Mouse (Mus musculus) neural tube, embryonic 12.5 days (tissue): Measurements from ENCODE around the gene Fgfr2. TPM values are rescaled to one million over a fixed set of nuclear protein-coding genes. Genes with fewer than 3 reads are reported as not detected.
"Not testable (repeated sequence)": the region's sequence is repeated elsewhere in the genome, so short reads cannot be mapped to it uniquely, and the experiment has no call there.

Source experiments
- ATAC-seq: fragments of 200-750 bp; cut with Nextera tagmentation; 2 replicates; pipeline ENCODE4 v1.8.0; 2017; ENCODE audit warnings: low read depth, mild to moderate bottlenecking, moderate TSS enrichment, moderate library complexity; ENCODE audit not compliant: low FRiP score
- H3K27ac ChIP-seq: fragments of 300-500 bp; sonication (generic); 2 replicates; pipeline ENCODE4 v1.5.1; 2016
- H3K27me3 ChIP-seq: fragments of 300-500 bp; sonication (generic); replicated peaks from 2 replicates; pipeline ENCODE4 v1.6.1; 2016; ENCODE audit warnings: mild to moderate bottlenecking
- H3K36me3 ChIP-seq: fragments of 300-500 bp; sonication (generic); 2 replicates; pipeline ENCODE4 v1.6.1; 2016; ENCODE audit warnings: mild to moderate bottlenecking
- H3K4me1 ChIP-seq: fragments of 300-500 bp; sonication (generic); 2 replicates; pipeline ENCODE4 v1.6.1; 2016
- H3K4me2 ChIP-seq: fragments of 300-500 bp; sonication (generic); replicated peaks from 2 replicates; pipeline ENCODE4 v1.6.1; 2016; ENCODE audit warnings: mild to moderate bottlenecking
- H3K4me3 ChIP-seq: fragments of 300-500 bp; sonication (generic); 2 replicates; pipeline ENCODE4 v1.5.1; 2016
- H3K9ac ChIP-seq: fragments of 300-500 bp; sonication (generic); 2 replicates; pipeline ENCODE4 v1.6.1; 2016; ENCODE audit warnings: mild to moderate bottlenecking
- H3K9me3 ChIP-seq: fragments of 300-500 bp; sonication (generic); 2 replicates; pipeline ENCODE4 v1.6.1; 2016; ENCODE audit warnings: mild to moderate bottlenecking
- WGBS: fragments of 180-500 bp; shearing (Covaris S2); methylation state at CpG from one replicate; pipeline ENCODE4 v1.1.7; 2016; 5-methylcytosine and 5-hydroxymethylcytosine counted together
- polyA plus RNA-seq: library from polyadenylated mRNA; unstranded; fragments of >200 nt; fragmentation: Nextera tagmentation; extraction: Ambion mirVana; gene quantifications from 2 replicates; pipeline ENCODE4 v1.2.1, GENCODE M21; 2016

Fgfr2 gene
- polyA plus RNA-seq, 1 experiment from 2014 or later, result 65.0 TPM

DNA sequence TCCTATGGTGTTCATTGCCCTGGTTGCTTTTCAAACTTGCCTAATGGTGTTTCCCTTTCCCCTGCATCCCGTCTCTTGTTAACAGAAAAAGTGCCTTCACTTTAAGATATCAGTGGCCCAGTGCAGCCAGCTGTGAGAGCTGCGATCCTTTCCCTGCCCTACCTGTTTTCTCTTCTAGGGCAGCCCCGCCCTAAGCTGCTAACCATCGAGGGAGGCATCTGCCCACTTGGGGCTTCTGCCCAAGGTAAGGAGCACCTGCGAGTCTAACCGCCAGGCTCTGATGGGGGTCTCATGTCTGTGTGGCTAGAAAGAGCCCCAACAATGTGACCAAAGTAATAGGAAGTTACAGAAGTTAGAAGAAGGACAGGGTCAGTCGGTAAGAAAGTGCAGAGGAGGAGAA is 1960.9 kb downstream of the Fgfr2 start:
- Histone ChIP-seq H3K4me3 (no peak overlapping the region), H3K27me3 (no peaks in the 10 kb centered on the region), H3K36me3 (no peaks in the 10 kb centered on the region), H3K9ac (no peak overlapping the region), H3K27ac (no peak overlapping the region), H3K4me2 (no peak overlapping the region), H3K9me3 (no peaks in the 10 kb centered on the region), H3K4me1 (no peaks in the 10 kb centered on the region)
- 78% methylated on average over 7 of the region's 7 CpGs for WGBS
- ATAC-seq, result no peak

DNA sequence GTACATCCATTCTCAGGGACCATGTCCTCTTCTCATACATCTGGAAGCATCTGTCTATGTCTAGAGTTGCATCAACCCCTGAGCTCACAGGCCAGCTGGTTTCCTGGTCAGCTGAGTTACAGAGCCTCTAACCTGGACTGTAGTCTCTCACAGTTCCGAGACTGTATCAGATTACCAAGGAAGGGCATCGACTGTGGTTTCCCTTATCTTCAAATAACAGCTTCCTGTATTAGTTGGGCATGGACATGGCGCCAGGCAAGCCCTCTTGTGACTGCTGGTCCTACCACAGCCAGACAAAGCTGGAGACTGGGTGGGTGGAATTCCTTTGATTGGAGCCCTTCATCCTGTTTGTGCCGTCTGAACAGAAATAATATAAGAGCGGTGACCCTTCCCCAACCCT is 1970.1 kb downstream of the Fgfr2 start:
- Histone ChIP-seq H3K4me2 (no peak overlapping the region), H3K4me1 (no peaks in the 10 kb centered on the region), H3K36me3 (no peaks in the 10 kb centered on the region), H3K27me3 (no peaks in the 10 kb centered on the region), H3K9ac (no peak overlapping the region), H3K4me3 (no peak overlapping the region), H3K9me3 (no peaks in the 10 kb centered on the region), H3K27ac (no peak overlapping the region)
- WGBS, result 85% methylated on average over 5 of the region's 5 CpGs
- no peak for ATAC-seq

- Histone ChIP-seq H3K27ac (no peak overlapping the region), H3K4me3 (no peak overlapping the region), H3K4me1 (no peaks in the 10 kb centered on the region), H3K4me2 (no peak overlapping the region), H3K27me3 (no peaks in the 10 kb centered on the region), H3K9me3 (no peaks in the 10 kb centered on the region), H3K36me3 (no peaks in the 10 kb centered on the region), H3K9ac (no peak overlapping the region)
- 90% methylated on average over 3 of the region's 3 CpGs for WGBS
- no peak for ATAC-seq
Measured at GRCm38 (mm10) chr7:131150179-131150578, 1973.0 kb downstream of the Fgfr2 start.

DNA sequence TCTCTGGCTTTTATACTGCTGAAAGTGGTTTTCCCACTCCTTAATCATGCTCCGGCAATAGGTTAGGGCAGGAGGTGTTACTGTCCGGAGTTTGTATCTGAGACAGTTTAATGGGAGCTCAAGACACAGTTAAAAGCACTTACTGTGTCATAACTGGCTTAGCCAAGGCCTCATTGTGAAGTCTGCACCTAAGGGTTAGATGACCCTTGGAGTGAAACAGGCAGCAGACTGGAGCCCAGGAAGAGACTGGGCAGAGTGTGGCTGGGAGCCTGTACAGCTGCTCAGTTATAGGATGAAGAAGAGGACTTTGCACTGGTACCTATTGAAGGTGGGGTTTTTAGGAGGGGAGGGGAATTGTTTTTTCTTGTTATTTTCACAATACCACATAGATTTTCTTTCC is 1976.9 kb downstream of the Fgfr2 start, which contains the start of gene 4933402N03Rik:
Gene 4933402N03Rik (minus strand): TSS at position 101 of the 400 bp plus-strand sequence.
- Histone ChIP-seq H3K4me2 (no peak within 1 kb of the TSS), H3K9ac (no peak within 1 kb of the TSS), H3K4me3 (no peak within 1 kb of the TSS), H3K27ac (no peak within 1 kb of the TSS), H3K36me3 (no peaks in the 10 kb centered on the region), H3K9me3 (no peaks in the 10 kb centered on the region), H3K27me3 (no peaks in the 10 kb centered on the region), H3K4me1 (no peaks in the 10 kb centered on the region)
- ATAC-seq, result no peak
- WGBS, result 95% methylated on average over 2 of the region's 2 CpGs

DNA sequence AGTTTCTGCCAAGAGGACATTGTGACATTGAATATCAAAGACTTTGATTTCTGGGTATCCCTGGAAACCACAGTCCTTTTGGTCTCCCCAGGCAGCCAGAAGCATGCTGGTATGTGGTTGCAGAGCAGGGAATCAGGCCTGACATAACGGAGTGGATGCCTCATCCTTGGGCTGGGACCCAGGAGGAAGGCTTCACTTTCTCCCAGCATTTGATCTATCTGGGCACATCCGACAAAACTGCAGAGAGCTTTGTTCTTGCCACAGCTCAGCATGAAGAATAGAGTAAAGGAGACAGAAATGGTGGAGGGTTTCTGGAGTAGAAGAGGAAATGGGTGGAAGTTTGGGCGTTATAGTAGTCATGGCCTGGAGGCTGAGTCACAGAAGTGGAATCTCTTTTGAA is 1990.0 kb downstream of the Fgfr2 start:
- WGBS, result 75% methylated on average over 3 of the region's 3 CpGs
- ATAC-seq, result no peak

DNA sequence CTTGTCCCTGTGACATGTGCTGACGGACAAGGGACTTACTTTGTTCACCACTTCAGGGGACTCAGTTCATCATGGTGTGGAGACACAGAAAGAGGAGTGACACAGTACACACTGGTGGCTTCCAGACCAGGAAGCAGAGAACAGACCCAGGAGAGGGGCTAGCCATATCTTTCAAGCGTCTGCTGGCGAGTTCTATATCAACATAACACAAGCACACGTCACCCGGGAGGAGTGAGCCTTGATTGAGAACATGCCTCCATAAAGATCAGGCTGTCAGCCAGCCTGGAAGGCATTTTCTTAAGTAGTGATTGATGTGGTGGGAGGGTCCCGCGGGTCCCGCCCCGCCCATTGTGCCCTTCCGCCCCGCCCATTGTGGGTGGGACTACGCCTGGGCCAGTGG is 1993.1 kb downstream of the Fgfr2 start:
- ATAC-seq, result no peak
- Histone ChIP-seq H3K4me1 (no peaks in the 10 kb centered on the region), H3K36me3 (no peaks in the 10 kb centered on the region), H3K9me3 (no peaks in the 10 kb centered on the region), H3K4me3 (no peak overlapping the region), H3K27me3 (no peaks in the 10 kb centered on the region), H3K9ac (no peak overlapping the region), H3K27ac (no peak overlapping the region), H3K4me2 (no peak overlapping the region)
- 63% methylated on average over 12 of the region's 12 CpGs for WGBS

More for the DNA sequence above, 1990.0 kb downstream of the Fgfr2 start:
- no peaks in the 10 kb centered on the region for H3K9me3 ChIP-seq
- no peaks in the 10 kb centered on the region for H3K4me1 ChIP-seq
- no peaks in the 10 kb centered on the region for H3K36me3 ChIP-seq
- no peak overlapping the region for H3K4me3 ChIP-seq
- H3K4me2 ChIP-seq, result no peak overlapping the region
- no peak overlapping the region for H3K9ac ChIP-seq
- H3K27me3 ChIP-seq, result no peaks in the 10 kb centered on the region
- no peak overlapping the region for H3K27ac ChIP-seq

- Histone ChIP-seq H3K4me1 (no peaks in the 10 kb centered on the region), H3K36me3 (no peaks in the 10 kb centered on the region), H3K9me3 (no peaks in the 10 kb centered on the region), H3K27ac (no peak overlapping the region), H3K9ac (no peak overlapping the region), H3K27me3 (no peaks in the 10 kb centered on the region), H3K4me2 (no peak overlapping the region), H3K4me3 (no peak overlapping the region)
- 94% methylated on average over 2 of the region's 2 CpGs for WGBS
- ATAC-seq, result no peak
Measured at GRCm38 (mm10) chr7:131122210-131122807, 2000.8 kb downstream of the Fgfr2 start.

DNA sequence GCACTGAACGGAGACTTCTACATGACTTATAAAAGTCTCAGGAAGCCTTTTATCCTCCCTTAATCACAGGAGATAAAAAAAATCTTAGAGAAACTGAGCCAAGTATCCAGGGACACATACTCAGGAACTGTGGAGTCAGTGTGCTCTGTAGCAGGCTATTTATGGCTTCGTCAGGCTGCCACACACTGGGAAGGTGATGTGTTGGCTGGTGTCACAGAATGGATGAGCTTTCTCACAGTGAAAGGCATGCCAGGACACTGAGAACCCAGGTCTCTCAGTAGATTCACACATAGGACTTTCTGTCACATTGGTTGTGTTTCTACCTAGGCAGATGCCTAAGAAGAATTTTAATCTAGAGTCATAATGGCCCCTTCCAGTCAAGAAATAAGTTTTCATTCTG is 2008.7 kb downstream of the Fgfr2 start:
- Histone ChIP-seq H3K4me1 (no peaks in the 10 kb centered on the region), H3K9ac (no peak overlapping the region), H3K36me3 (no peaks in the 10 kb centered on the region), H3K4me2 (no peak overlapping the region), H3K27me3 (no peaks in the 10 kb centered on the region), H3K4me3 (no peak overlapping the region), H3K27ac (no peak overlapping the region), H3K9me3 (no peaks in the 10 kb centered on the region)
- WGBS, result 80% methylated on average over 2 of the region's 2 CpGs
- no peak for ATAC-seq

DNA sequence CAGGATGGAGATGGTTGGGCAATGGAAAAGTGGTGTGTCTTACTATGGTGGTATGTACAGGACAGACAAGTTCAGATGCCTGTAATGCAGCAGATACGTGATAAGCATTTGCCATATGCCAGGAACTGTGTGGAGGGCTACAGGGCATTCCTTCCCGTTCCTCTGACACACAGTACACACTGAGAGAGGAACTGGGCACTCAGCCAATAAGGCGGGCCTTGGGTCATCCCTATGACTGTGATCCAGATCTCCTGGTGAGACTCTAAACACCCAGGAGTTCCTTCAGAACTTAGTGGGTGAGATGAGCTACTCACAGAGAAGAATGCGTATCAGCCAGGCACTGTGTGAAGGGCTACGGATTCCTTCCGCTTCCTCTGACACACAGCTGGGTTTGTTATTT is 2009.5 kb downstream of the Fgfr2 start:
- ATAC-seq, result no peak
- H3K4me2 ChIP-seq, result no peak overlapping the region
- no peak overlapping the region for H3K9ac ChIP-seq
- no peak overlapping the region for H3K27ac ChIP-seq
- no peaks in the 10 kb centered on the region for H3K27me3 ChIP-seq
- WGBS, result 77% methylated on average over 6 of the region's 6 CpGs
- H3K36me3 ChIP-seq, result no peaks in the 10 kb centered on the region
- no peaks in the 10 kb centered on the region for H3K4me1 ChIP-seq
- no peak overlapping the region for H3K4me3 ChIP-seq
- H3K9me3 ChIP-seq, result no peaks in the 10 kb centered on the region

- H3K9me3 ChIP-seq, result no peaks in the 10 kb centered on the region
- no peaks in the 10 kb centered on the region for H3K36me3 ChIP-seq
- no peak overlapping the region for H3K4me3 ChIP-seq
- H3K27ac ChIP-seq, result no peak overlapping the region
- 29% methylated on average over 3 of the region's 3 CpGs for WGBS
- no peaks in the 10 kb centered on the region for H3K4me1 ChIP-seq
- ATAC-seq, result no peak
- no peak overlapping the region for H3K9ac ChIP-seq
- no peaks in the 10 kb centered on the region for H3K27me3 ChIP-seq
- no peak overlapping the region for H3K4me2 ChIP-seq
Measured at GRCm38 (mm10) chr7:131112486-131112885, 2010.7 kb downstream of the Fgfr2 start.

- WGBS, result 85% methylated on average over 9 of the region's 9 CpGs
- ATAC-seq, H3K4me1 ChIP-seq, H3K27ac ChIP-seq, H3K9ac ChIP-seq, H3K36me3 ChIP-seq, H3K4me3 ChIP-seq, H3K4me2 ChIP-seq, H3K27me3 ChIP-seq, H3K9me3 ChIP-seq: not testable (repeated sequence)
Measured at GRCm38 (mm10) chr7:131082403-131082802, 2040.7 kb downstream of the Fgfr2 start.

DNA sequence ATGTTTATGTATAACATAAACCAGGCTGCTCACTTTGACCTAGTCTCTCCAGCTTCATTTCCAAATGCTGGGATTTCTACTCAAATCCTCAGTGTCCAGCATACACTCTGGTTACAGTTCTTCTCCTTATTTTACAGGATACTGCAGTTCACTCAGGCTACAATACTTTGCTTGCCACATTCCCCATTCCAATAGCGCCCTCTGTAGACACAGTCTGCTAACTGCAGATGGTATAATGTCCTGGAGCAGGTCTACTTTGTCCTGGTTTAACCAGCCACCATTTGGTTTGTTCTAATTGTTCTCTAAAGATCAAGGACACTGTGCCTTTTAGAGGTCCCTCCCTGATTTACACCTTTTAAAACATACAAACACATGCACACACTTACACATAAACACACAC is 2047.2 kb downstream of the Fgfr2 start:
- WGBS, result 2% methylated on average over 1 of the region's 1 CpGs
- no peak overlapping the region for H3K9ac ChIP-seq
- no peak overlapping the region for H3K27ac ChIP-seq
- H3K4me3 ChIP-seq, result no peak overlapping the region
- no peak overlapping the region for H3K4me2 ChIP-seq
- H3K9me3 ChIP-seq, result no peaks in the 10 kb centered on the region
- no peaks in the 10 kb centered on the region for H3K36me3 ChIP-seq
- no peak for ATAC-seq
- H3K4me1 ChIP-seq, result no peaks in the 10 kb centered on the region
- no peaks in the 10 kb centered on the region for H3K27me3 ChIP-seq

DNA sequence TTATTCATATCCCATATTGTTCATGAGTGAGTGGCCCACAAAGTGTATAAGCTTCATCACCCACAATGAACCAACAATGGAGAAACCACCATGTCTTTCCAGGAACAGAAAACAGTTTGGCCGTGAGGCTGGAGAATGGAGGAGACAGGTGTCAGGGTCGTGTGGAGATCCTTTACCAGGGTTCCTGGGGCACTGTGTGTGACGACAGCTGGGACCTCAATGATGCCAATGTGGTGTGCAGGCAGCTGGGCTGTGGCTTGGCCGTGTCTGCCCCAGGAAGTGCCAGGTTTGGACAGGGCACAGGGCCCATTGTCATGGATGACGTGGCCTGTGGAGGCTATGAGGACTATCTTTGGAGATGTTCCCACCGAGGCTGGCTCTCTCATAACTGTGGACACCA is 2049.1 kb downstream of the Fgfr2 start:
- not testable (repeated sequence) for H3K27me3 ChIP-seq, H3K9me3 ChIP-seq, H3K36me3 ChIP-seq, ATAC-seq, H3K4me3 ChIP-seq, H3K27ac ChIP-seq, H3K4me2 ChIP-seq, H3K9ac ChIP-seq, H3K4me1 ChIP-seq
- WGBS, result 81% methylated on average over 6 of the region's 6 CpGs
